Mouse (Mus musculus): ENCODE results near the gene Lat2. TPM values are rescaled to one million over a fixed set of nuclear protein-coding genes. Genes with fewer than 3 reads are reported as not detected.
A peak's percentile ranks its signal among the peaks of the same experiment; 100 is the strongest.
"Not testable (repeated sequence)": the region's sequence is repeated elsewhere in the genome, so short reads cannot be mapped to it uniquely, and the experiment has no call there.

The Lat2 gene
- total RNA-seq (2021) = 2.6 and 3.0 TPM in 2 replicates
- long read RNA-seq, partial matches to known transcripts = 0 of 1 reads
- long read RNA-seq, other reads (novel, unspliced or antisense) = 0 of 1 reads

GRCm38 (mm10) chr5:134614802-134615201 lies at the start of gene Lat2:
Gene Lat2, minus strand, starts transcription at chr5:134615025.
- DNase-seq = no peak

GRCm38 (mm10) chr5:134656708-134657107 lies 41.9 kb upstream of the Lat2 start:
- no peak for DNase-seq

GRCm38 (mm10) chr5:134652015-134652414 lies 37.2 kb upstream of the Lat2 start:
- peak; percentile 36 for DNase-seq

- DNase-seq = peak; percentile 64
Measured at GRCm38 (mm10) chr5:134650926-134651325, 36.1 kb upstream of the Lat2 start.

- not testable (repeated sequence) for DNase-seq
Measured at GRCm38 (mm10) chr5:134648976-134649375, 34.2 kb upstream of the Lat2 start.

- no peak for DNase-seq
Measured at GRCm38 (mm10) chr5:134647394-134647793, 32.6 kb upstream of the Lat2 start.

- no peak for DNase-seq
Measured at GRCm38 (mm10) chr5:134646461-134646860, 31.6 kb upstream of the Lat2 start.

GRCm38 (mm10) chr5:134644643-134645118 lies 29.9 kb upstream of the Lat2 start:
- no peak for DNase-seq

GRCm38 (mm10) chr5:134644121-134644520 lies 29.3 kb upstream of the Lat2 start:
- no peak for DNase-seq

GRCm38 (mm10) chr5:134640371-134640770 lies 25.5 kb upstream of the Lat2 start:
- DNase-seq = no peak

GRCm38 (mm10) chr5:134639269-134639682 lies 24.5 kb upstream of the Lat2 start, which contains the start of gene Eif4h:
Gene Eif4h, minus strand, starts transcription at chr5:134639490.
- peak; percentile 98 for DNase-seq

- no peak for DNase-seq
Measured at GRCm38 (mm10) chr5:134638461-134639268, 23.8 kb upstream of the Lat2 start.

GRCm38 (mm10) chr5:134637820-134638367 lies 23.1 kb upstream of the Lat2 start:
- DNase-seq = no peak

- no peak for DNase-seq
Measured at GRCm38 (mm10) chr5:134632841-134633240, 18.0 kb upstream of the Lat2 start.

GRCm38 (mm10) chr5:134630835-134631234 lies 16.0 kb upstream of the Lat2 start:
- DNase-seq = no peak

GRCm38 (mm10) chr5:134629508-134629907 lies 14.7 kb upstream of the Lat2 start:
- DNase-seq = no peak

- no peak for DNase-seq
Measured at GRCm38 (mm10) chr5:134622069-134622468, 7.2 kb upstream of the Lat2 start.

- DNase-seq = no peak
Measured at GRCm38 (mm10) chr5:134621099-134621640, 6.3 kb upstream of the Lat2 start.

- no peak for DNase-seq
Measured at GRCm38 (mm10) chr5:134620457-134620856, 5.6 kb upstream of the Lat2 start.

- DNase-seq = peak; percentile 77
Measured at GRCm38 (mm10) chr5:134617071-134617470, 2.2 kb upstream of the Lat2 start.

- DNase-seq = no peak
Measured at GRCm38 (mm10) chr5:134615780-134616179, 955 bp upstream of the Lat2 start.

- no peak for DNase-seq
Measured at GRCm38 (mm10) chr5:134615380-134615779, 555 bp upstream of the Lat2 start.

- DNase-seq = no peak
Measured at GRCm38 (mm10) chr5:134614296-134614695, 529 bp downstream of the Lat2 start.
